Mouse (Mus musculus) megakaryocyte-erythroid progenitor cell, adult 5-6 weeks (primary cell): Measurements from ENCODE around the gene Katnbl1. TPM values are rescaled to one million over a fixed set of nuclear protein-coding genes. Genes with fewer than 3 reads are reported as not detected.
"Not testable (repeated sequence)": the region's sequence is repeated elsewhere in the genome, so short reads cannot be mapped to it uniquely, and the experiment has no call there.

Experiments
- ATAC-seq: replicated peaks from 2 replicates; pipeline ENCODE4 v1.8.0; 2016; ENCODE audit warnings: mild to moderate bottlenecking, inconsistent platforms; ENCODE audit not compliant: severe bottlenecking, poor library complexity, low FRiP score, low TSS enrichment
- total RNA-seq, 2 experiments: library from RNA; stranded (forward) in 1 of 2; stranded (reverse) in 1 of 2; fragments of 200-1000, 215-1000 nt in 1 of 2; fragments of >200 nt in 1 of 2; fragmentation: Nextera tagmentation in 1 of 2; gene quantifications; 2 replicates each; pipeline ENCODE4 v1.2.3; 2014 to 2017

The Katnbl1 gene
- total RNA-seq, 2 experiments from 2014 or later = 17.0 to 20.1 TPM

DNA sequence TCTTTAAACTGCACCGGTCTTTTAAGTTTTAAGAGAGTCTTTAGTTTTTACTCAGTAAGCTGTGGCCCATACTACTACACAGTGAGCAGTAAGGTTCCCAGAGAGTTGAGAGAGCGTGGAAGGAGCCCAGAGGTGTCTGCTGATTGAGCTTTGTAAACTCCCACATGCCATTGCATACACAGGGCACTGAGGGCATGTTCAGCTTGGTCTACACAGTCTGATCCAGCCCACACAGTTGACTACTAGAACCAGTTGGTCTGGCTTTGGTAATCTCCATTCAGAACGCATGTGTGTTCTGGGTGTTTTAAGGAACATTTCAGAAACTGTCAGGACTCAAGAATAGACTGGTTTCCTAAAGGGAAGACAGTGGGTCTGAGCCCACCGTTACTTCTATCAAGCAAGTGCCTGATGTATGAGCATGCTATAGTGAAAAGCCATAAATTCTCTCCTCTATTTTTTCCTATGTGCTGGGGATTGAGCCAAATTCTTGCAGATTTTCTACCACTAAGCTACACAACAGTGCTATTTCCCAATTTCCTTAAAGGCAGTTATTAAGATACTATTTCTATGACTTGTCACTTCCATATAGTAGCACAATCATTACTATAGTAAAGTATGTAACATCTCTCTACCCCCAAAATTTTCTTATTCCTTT, 12.5 kb downstream of the Katnbl1 start:
- no peak for ATAC-seq

- ATAC-seq = no peak
Observed at GRCm38 (mm10) chr2:112392689-112393088, 13.7 kb downstream of the Katnbl1 start.

GRCm38 (mm10) chr2:112393958-112394357, 14.9 kb downstream of the Katnbl1 start:
- no peak for ATAC-seq

GRCm38 (mm10) chr2:112396649-112397048, 17.6 kb downstream of the Katnbl1 start:
- ATAC-seq = peak; percentile 79

GRCm38 (mm10) chr2:112407030-112407429, 28.0 kb downstream of the Katnbl1 start:
- ATAC-seq = no peak

GRCm38 (mm10) chr2:112425308-112425707, 46.3 kb downstream of the Katnbl1 start:
- no peak for ATAC-seq

DNA sequence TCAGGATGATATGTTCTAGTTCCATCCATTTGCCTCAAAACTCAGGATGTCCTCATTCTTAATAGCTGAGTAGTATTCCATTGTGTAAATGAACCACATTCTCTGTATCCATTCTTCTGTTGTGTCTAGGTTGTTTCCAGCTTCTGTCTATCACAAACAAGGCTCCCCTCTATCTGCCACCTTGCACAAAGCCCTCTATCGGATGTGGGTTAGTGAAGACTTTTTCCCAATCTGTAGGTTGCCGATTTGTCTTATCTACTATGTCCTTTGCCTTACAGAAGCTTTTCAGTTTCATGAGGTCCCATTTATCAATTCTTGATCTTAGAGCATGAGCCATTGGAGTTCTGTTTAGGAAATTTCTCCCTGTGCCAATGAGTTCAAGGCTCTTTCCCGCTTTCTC, 49.5 kb downstream of the Katnbl1 start:
- ATAC-seq = not testable (repeated sequence)

GRCm38 (mm10) chr2:112429665-112430064, 50.7 kb downstream of the Katnbl1 start:
- no peak for ATAC-seq

DNA sequence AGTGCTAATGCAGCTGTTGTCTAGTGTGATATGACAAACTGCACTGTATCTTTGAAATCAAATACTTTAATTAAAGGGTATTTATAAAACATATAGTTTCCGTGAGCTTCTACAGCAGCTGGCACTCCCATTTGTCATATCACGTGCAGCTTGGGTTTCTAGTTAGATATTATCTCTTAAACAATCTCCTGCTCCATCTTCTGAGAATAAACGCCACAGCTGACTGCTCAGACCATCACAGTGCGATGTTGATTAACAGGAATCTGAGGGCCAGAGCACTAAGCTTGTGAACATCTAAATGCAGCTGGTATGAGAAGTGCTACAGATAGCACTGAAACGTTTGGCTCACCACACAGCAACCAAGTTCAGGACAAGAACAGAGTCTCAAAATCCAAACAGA, 51.4 kb downstream of the Katnbl1 start:
- ATAC-seq = no peak

GRCm38 (mm10) chr2:112432523-112432922, 53.5 kb downstream of the Katnbl1 start:
- ATAC-seq = no peak

DNA sequence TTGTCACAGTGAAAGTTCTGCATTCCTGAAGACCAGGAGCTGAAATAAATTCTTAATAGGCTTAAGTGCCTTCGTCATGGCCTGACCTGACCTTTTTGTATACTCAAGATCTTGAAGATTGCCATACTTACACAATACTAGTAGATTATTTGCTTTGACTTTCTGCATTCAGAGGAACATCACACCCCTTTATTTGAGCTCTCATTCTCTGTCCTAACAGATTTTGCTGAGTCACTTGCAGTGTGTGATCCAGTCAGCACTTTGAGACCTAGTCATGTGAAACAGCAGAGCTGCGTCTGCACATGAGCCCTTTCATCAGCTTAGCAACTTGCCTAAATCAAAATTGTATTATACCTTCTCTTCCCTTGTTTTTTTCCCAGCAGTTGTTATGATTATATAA, 54.3 kb downstream of the Katnbl1 start:
- peak; percentile 78 for ATAC-seq

DNA sequence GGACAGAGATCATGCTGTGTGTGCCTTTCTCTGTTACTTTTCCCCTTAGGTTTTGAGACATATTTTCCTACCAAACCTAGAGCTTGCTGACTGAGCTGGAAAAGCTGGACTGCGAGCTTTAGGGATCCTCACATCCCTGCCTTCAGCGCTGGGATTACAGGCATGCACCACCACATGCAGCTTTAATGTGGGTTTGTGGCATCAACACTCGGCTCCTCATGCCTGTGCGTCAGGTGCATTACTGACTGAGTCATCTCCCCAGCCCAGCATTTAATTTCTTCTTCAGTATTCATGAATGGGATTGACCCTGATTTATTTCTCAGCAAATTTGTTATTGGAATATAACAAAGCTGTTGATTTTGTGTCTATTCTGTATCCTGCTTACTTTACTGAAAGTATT, 57.3 kb downstream of the Katnbl1 start:
- ATAC-seq = no peak

DNA sequence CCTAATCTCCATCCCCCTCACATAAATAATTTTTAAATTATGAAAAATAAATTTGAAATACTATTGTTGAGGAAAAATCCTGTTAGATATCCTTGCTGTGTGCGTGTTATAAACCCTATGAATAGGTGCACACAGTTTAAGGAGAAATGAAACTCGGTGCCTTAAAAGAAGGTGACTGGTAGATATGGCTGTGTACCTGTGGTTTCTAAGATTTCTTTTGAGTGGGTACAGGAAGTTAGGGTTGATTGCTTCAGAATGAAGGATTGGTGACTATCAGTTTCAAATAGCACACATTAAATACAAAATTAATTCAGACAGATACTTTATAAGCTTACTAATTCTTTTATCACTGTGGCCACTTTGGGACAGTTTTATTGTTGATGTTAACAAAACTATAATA, 58.6 kb downstream of the Katnbl1 start:
- no peak for ATAC-seq

DNA sequence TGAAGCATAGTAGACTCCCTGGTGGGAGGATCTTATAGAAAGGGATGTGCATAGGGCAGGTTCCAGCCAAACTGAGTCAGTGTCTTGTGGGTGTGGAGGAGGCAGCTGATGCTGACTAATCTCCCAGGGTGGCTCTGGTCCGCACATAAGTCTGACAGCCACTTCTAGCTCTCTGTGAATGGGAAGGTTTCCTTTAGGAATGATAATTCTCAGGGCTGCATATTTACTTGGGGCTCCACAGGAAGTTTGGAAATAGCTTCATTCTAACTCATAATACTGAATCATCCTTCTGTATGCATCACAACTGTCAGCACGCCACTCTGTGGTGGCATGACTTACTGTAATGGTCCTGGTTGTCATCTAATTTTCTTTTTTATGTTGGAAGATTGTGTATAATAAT, 64.5 kb downstream of the Katnbl1 start:
- no peak for ATAC-seq

GRCm38 (mm10) chr2:112445511-112445910, 66.5 kb downstream of the Katnbl1 start:
- ATAC-seq = no peak

- not testable (repeated sequence) for ATAC-seq
Observed at GRCm38 (mm10) chr2:112448046-112448445, 69.0 kb downstream of the Katnbl1 start.

GRCm38 (mm10) chr2:112448510-112449059, 69.6 kb downstream of the Katnbl1 start:
- ATAC-seq = no peak

- peak; percentile 74 for ATAC-seq
Observed at GRCm38 (mm10) chr2:112449597-112450296, 70.7 kb downstream of the Katnbl1 start.

- not testable (repeated sequence) for ATAC-seq
Observed at GRCm38 (mm10) chr2:112452513-112452912, 73.5 kb downstream of the Katnbl1 start.

DNA sequence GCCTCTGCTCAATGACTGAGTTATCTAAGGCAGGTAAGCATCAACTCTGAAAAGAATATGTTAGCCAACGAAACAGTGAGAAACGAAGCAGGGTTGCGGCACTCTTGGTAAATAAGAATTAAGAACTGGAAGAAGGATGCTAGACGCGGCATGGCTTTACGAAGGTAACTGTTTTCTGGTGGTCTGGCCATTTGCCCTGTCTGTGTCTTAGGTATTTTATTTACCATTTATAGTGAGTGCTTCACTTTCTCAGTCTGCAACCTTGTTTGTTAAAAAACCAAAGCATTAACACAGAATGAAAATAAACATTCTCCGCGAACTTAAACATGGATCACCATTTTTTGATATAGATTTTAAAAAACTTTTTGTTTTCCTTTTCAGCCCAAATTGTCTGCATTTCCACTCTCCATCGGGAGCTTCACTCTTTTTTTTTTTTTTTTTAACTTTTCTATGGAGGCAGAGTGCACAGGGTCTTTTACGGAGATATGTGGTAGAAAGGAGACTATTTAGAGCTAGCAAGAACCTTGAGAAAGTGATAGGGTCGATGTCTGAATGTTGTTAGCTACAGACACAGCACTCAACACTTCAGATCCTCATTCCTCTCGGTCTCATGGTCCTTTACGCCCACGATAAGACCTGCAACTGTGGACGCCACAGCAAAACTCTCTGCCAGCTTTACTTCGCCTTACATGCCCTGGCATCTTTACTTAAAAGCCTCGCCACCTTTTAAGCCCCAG, 75.3 kb downstream of the Katnbl1 start:
- ATAC-seq = no peak
